Mouse (Mus musculus): ENCODE measurements around the gene Btn2a2.
A peak's percentile ranks its signal among the peaks of the same experiment; 100 is the strongest.

The Btn2a2 gene

GRCm38 (mm10) chr13:23521703-23522102 lies 33.0 kb upstream of the Btn2a2 start:
- DNase-seq (ENCODE audit: low spot score): peak; percentile 57

- peak; percentile 84 for DNase-seq (ENCODE audit: low spot score)
These were observed 30.8 kb upstream of the Btn2a2 start for GRCm38 (mm10) chr13:23519416-23519815.

GRCm38 (mm10) chr13:23518885-23519284 lies 30.2 kb upstream of the Btn2a2 start:
- DNase-seq (ENCODE audit: low spot score): peak; percentile 88

GRCm38 (mm10) chr13:23518295-23518603 lies 29.6 kb upstream of the Btn2a2 start:
- no peak for DNase-seq (ENCODE audit: low spot score)

- DNase-seq (ENCODE audit: low spot score): peak; percentile 97
These were observed 29.1 kb upstream of the Btn2a2 start for GRCm38 (mm10) chr13:23517603-23518294.

GRCm38 (mm10) chr13:23516822-23517602 lies 28.4 kb upstream of the Btn2a2 start:
- no peak for DNase-seq (ENCODE audit: low spot score)

GRCm38 (mm10) chr13:23515826-23516620 lies 27.4 kb upstream of the Btn2a2 start:
- DNase-seq (ENCODE audit: low spot score): no peak

GRCm38 (mm10) chr13:23515281-23515680 lies 26.6 kb upstream of the Btn2a2 start:
- no peak for DNase-seq (ENCODE audit: low spot score)

GRCm38 (mm10) chr13:23513517-23513916 lies 24.9 kb upstream of the Btn2a2 start:
- DNase-seq (ENCODE audit: low spot score): no peak

GRCm38 (mm10) chr13:23510127-23510526 lies 21.5 kb upstream of the Btn2a2 start:
- no peak for DNase-seq (ENCODE audit: low spot score)

GRCm38 (mm10) chr13:23506819-23507515 lies 18.3 kb upstream of the Btn2a2 start:
- DNase-seq (ENCODE audit: low spot score): no peak

GRCm38 (mm10) chr13:23506351-23506750 lies 17.7 kb upstream of the Btn2a2 start:
- DNase-seq (ENCODE audit: low spot score): no peak

GRCm38 (mm10) chr13:23505662-23506345 lies 17.1 kb upstream of the Btn2a2 start:
- no peak for DNase-seq (ENCODE audit: low spot score)

- DNase-seq (ENCODE audit: low spot score): peak; percentile 73
These were observed 15.1 kb upstream of the Btn2a2 start for GRCm38 (mm10) chr13:23503797-23504196.

- no peak for DNase-seq (ENCODE audit: low spot score)
These were observed 14.3 kb upstream of the Btn2a2 start for GRCm38 (mm10) chr13:23502916-23503315.

- DNase-seq (ENCODE audit: low spot score): no peak
These were observed 13.4 kb upstream of the Btn2a2 start for GRCm38 (mm10) chr13:23502031-23502567.

- DNase-seq (ENCODE audit: low spot score): no peak
These were observed 12.9 kb upstream of the Btn2a2 start for GRCm38 (mm10) chr13:23501511-23501910.

- DNase-seq (ENCODE audit: low spot score): peak; percentile 39
These were observed 12.0 kb upstream of the Btn2a2 start for GRCm38 (mm10) chr13:23500424-23501200.

- DNase-seq (ENCODE audit: low spot score): no peak
These were observed 11.3 kb upstream of the Btn2a2 start for GRCm38 (mm10) chr13:23499943-23500342.

GRCm38 (mm10) chr13:23498653-23499052 lies 10.0 kb upstream of the Btn2a2 start:
- no peak for DNase-seq (ENCODE audit: low spot score)

All from layer of hippocampus, adult 9-10 months (tissue).